Mouse (Mus musculus): ENCODE measurements around the gene Ccnh.

DNA sequence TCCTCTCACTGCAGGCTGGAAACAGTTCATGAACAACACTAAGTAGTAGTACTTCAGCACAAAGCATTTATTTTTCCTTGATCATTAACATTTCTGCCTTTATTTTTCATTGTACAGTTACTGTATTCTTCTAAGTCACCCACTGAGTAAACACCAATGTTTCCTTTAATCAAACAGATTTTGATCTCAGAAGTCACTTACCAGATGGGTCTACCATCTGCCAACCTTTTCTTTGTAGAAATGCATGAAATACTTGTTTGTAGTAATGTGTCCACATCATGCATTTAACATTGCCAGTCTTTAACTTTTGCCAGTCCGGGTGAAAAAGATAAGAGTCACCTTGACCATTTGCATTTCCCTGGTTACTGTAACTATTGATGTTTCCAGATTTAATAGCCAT, 21.1 kb downstream of the Ccnh start:
- no peak for TF ChIP-seq POLR2A (IDR thresholded peaks at IDR 0.05; ENCODE audit: insufficient read length, low read depth)
- no peak for TF ChIP-seq E2F4 (IDR thresholded peaks at IDR 0.05; ENCODE audit: insufficient read depth)
- no peak for TF ChIP-seq MYOG (IDR thresholded peaks at IDR 0.05; ENCODE audit: control insufficient read depth in 1 of 3, insufficient read depth in 1 of 3, insufficient read length in 2 of 3, low read depth in 2 of 3)

Measured in myocyte (in vitro differentiated cells).